Mouse (Mus musculus) ES-Bruce4 (cell line): ENCODE data around the gene Slc38a7. TPM values are rescaled to one million over a fixed set of nuclear protein-coding genes. Genes with fewer than 3 reads are reported as not detected.

Source experiments
- H3K27ac ChIP-seq: 2 replicates; pipeline ENCODE4 v1.5.1; 2012; ENCODE audit warnings: low read length, inconsistent platforms; ENCODE audit not compliant: insufficient read depth
- H3K27me3 ChIP-seq: 2 replicates; pipeline ENCODE4 v1.6.1; 2012; ENCODE audit warnings: mild to moderate bottlenecking, low read length, inconsistent platforms; ENCODE audit not compliant: control insufficient read depth, poor library complexity, insufficient read depth, severe bottlenecking
- H3K36me3 ChIP-seq: 2 replicates; pipeline ENCODE4 v1.6.1; 2012; ENCODE audit warnings: inconsistent platforms, mild to moderate bottlenecking, low read length, moderate library complexity; ENCODE audit not compliant: control insufficient read depth, poor library complexity, insufficient read depth, severe bottlenecking
- H3K4me1 ChIP-seq: one replicate; pipeline ENCODE4 v1.8.1; 2011; ENCODE audit warnings: low read length; ENCODE audit not compliant: control insufficient read depth, insufficient read depth
- H3K4me3 ChIP-seq: 2 replicates; pipeline ENCODE4 v1.5.1; 2011; ENCODE audit warnings: low read depth, mild to moderate bottlenecking, low read length
- H3K9ac ChIP-seq: 2 replicates; pipeline ENCODE4 v1.6.1; 2012; ENCODE audit warnings: low read depth, mild to moderate bottlenecking, inconsistent platforms; ENCODE audit not compliant: poor library complexity, severe bottlenecking
- H3K9me3 ChIP-seq: replicated peaks from 2 replicates; pipeline ENCODE4 v1.6.1; 2012; ENCODE audit warnings: mild to moderate bottlenecking, low read length, inconsistent platforms; ENCODE audit not compliant: control insufficient read depth, poor library complexity, insufficient read depth, severe bottlenecking
- CTCF ChIP-seq: IDR thresholded peaks from one replicate; pipeline ENCODE4 v1.8.1; 2011; ENCODE audit warnings: low read depth, low read length
- EP300 ChIP-seq: IDR thresholded peaks from 2 replicates; pipeline ENCODE4 v1.6.1; 2011; ENCODE audit warnings: low read depth, low read length; ENCODE audit not compliant: insufficient read depth
- POLR2A ChIP-seq: IDR thresholded peaks from one replicate; pipeline ENCODE4 v1.8.1; 2011; ENCODE audit warnings: low read length; ENCODE audit not compliant: insufficient read depth
- polyA plus RNA-seq: library from polyadenylated mRNA; stranded (reverse); fragments of >200 nt; gene quantifications from 2 replicates; pipeline ENCODE4 v1.2.4, GENCODE M21; 2011; ENCODE audit warnings: low read depth; ENCODE audit not compliant: missing spikeins, insufficient read depth, insufficient read length

Gene Slc38a7
- polyA plus RNA-seq, 1 experiment, result 21.6 TPM

GRCm38 (mm10) chr8:95843968-95844367, 9.4 kb downstream of the Slc38a7 start:
- no peaks in the 10 kb centered on the region for H3K27me3 ChIP-seq
- no peaks in the 10 kb centered on the region for H3K4me1 ChIP-seq
- H3K9ac ChIP-seq, result no peak overlapping the region
- H3K27ac ChIP-seq, result no peak overlapping the region
- no peak overlapping the region for H3K4me3 ChIP-seq
- TF ChIP-seq CTCF, result no peak
- no peak for TF ChIP-seq EP300
- TF ChIP-seq POLR2A, result no peak
- H3K36me3 ChIP-seq, result peaks cover 36% of the 10 kb centered on the region
- H3K9me3 ChIP-seq, result no peaks in the 10 kb centered on the region

- H3K27me3 ChIP-seq, result no peaks in the 10 kb centered on the region
- H3K9ac ChIP-seq, result no peak overlapping the region
- H3K27ac ChIP-seq, result no peak overlapping the region
- no peak for TF ChIP-seq CTCF
- no peak for TF ChIP-seq POLR2A
- no peak for TF ChIP-seq EP300
- peaks cover 45% of the 10 kb centered on the region for H3K36me3 ChIP-seq
- H3K4me3 ChIP-seq, result no peak overlapping the region
- no peaks in the 10 kb centered on the region for H3K9me3 ChIP-seq
- no peaks in the 10 kb centered on the region for H3K4me1 ChIP-seq
Observed at GRCm38 (mm10) chr8:95841436-95841835, 11.9 kb downstream of the Slc38a7 start.

GRCm38 (mm10) chr8:95839289-95839688, 14.1 kb downstream of the Slc38a7 start:
- no peak overlapping the region for H3K4me3 ChIP-seq
- no peaks in the 10 kb centered on the region for H3K27me3 ChIP-seq
- peaks cover 3% of the 10 kb centered on the region for H3K4me1 ChIP-seq
- H3K36me3 ChIP-seq, result peaks cover 36% of the 10 kb centered on the region
- H3K27ac ChIP-seq, result no peak overlapping the region
- no peak for TF ChIP-seq POLR2A
- H3K9me3 ChIP-seq, result no peaks in the 10 kb centered on the region
- no peak overlapping the region for H3K9ac ChIP-seq

GRCm38 (mm10) chr8:95837266-95837665, 16.1 kb downstream of the Slc38a7 start:
- Histone ChIP-seq H3K27ac (no peak overlapping the region), H3K9me3 (no peaks in the 10 kb centered on the region), H3K4me1 (peaks cover 7% of the 10 kb centered on the region), H3K9ac (no peak overlapping the region), H3K4me3 (no peak overlapping the region), H3K36me3 (peaks cover 29% of the 10 kb centered on the region), H3K27me3 (no peaks in the 10 kb centered on the region)
- no peak for TF ChIP-seq CTCF
- no peak for TF ChIP-seq POLR2A

- H3K4me1 ChIP-seq, result peaks cover 7% of the 10 kb centered on the region
- no peak overlapping the region for H3K27ac ChIP-seq
- no peak overlapping the region for H3K4me3 ChIP-seq
- H3K27me3 ChIP-seq, result no peaks in the 10 kb centered on the region
- H3K36me3 ChIP-seq, result peaks cover 17% of the 10 kb centered on the region
- TF ChIP-seq EP300, result no peak
- no peak for TF ChIP-seq POLR2A
- TF ChIP-seq CTCF, result no peak
- H3K9ac ChIP-seq, result no peak overlapping the region
- no peaks in the 10 kb centered on the region for H3K9me3 ChIP-seq
Observed at GRCm38 (mm10) chr8:95835891-95836290, 17.4 kb downstream of the Slc38a7 start.

GRCm38 (mm10) chr8:95833435-95833984, 19.8 kb downstream of the Slc38a7 start:
- peak overlapping the region; percentile 49 for H3K9ac ChIP-seq
- TF ChIP-seq EP300 (peak; percentile 99), CTCF (no peak), POLR2A (peak; percentile 26)
- no peaks in the 10 kb centered on the region for H3K27me3 ChIP-seq
- peak overlapping the region; percentile 84 for H3K27ac ChIP-seq
- H3K36me3 ChIP-seq, result peaks cover 9% of the 10 kb centered on the region; the same call in 1 of the 2 replicates
- no peaks in the 10 kb centered on the region for H3K9me3 ChIP-seq
- peaks cover 10% of the 10 kb centered on the region for H3K4me1 ChIP-seq
- peak overlapping the region; percentile 43 for H3K4me3 ChIP-seq
